Mouse (Mus musculus) thymus, postnatal 36 days (tissue): ENCODE data around the gene Ncoa1.
"Not testable (repeated sequence)": the region's sequence is repeated elsewhere in the genome, so short reads cannot be mapped to it uniquely, and the experiment has no call there.

Experiments used
- DNase-seq, 2 experiments: peaks; one replicate each; pipeline ENCODE4 v3.0.0; 2022; ENCODE audit warnings: mixed read lengths in 2 of 2

The Ncoa1 gene

DNA sequence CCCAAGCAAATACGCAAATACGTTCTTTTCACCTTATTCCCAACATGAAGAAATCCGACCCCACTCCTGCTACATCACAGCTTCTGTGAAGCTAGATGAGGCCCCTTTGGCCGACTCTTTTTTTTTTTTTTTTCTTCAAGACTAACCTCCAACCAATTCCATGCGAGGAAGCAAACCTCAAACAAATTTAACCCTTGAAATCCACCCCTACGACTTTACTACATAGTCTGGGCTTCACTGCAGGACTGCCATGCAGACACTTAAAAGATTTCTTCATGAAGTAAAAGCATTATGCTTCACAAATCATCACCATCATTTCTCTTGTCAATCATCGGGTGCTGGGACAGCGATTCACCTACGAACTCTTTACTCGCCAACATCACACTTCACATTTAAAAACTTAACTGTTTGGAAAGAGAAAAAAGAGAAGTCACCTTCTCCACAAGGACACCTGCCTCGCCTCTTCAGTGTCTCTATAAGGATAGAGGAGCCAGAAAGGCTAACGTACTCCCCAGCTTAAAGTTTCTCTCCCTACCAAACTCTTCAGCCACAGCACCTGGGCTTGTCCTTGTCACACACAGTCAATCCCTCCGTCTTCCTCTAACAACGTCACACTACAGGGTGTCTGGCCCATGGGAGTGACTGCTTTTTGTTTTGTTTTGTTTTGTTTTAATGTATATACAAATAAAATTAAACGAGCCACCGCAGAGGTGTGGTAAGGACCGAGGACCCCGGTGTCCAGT lies 1.6 kb downstream of the Ncoa1 start:
- no peak for DNase-seq

DNA sequence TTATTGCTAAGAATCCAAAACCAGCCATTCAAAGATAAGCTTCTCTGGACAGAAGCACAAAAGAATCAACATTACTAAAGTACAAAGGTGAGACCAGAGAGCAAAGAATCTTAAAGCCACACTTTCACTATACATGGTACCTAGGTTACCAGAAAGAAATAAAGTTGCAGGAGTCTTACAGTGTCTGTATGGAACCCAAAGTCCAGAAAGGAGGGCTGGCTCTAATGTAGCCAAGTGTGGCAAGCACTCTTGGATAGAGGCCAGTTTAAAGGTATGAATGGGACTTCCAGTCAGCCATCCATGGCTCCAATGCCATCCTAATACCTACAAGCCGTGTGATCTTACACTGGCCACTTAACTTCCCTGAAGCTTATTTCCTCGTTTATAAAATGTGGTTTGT lies 7.9 kb downstream of the Ncoa1 start:
- DNase-seq, result no peak

- no peak for DNase-seq
These were observed 13.3 kb downstream of the Ncoa1 start for GRCm38 (mm10) chr12:4463701-4464100.

DNA sequence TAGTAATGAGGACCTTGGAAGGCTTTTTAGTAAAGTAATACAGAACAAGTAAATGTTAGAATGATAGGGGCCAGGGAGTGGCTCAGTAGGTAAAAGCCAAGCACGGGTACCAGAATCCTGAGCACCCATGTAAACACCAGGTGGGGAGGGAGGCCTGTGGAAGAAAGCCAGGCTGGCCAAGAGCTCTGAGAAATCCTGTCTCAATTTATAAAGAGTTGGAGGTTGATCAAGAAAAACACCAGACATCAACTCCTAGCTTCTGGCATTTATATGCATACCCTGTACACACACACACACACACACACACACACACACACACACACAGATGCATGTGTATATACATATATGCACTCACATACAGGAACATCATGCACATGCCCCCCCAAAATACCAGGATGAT lies 14.6 kb downstream of the Ncoa1 start:
- DNase-seq, result no peak

DNA sequence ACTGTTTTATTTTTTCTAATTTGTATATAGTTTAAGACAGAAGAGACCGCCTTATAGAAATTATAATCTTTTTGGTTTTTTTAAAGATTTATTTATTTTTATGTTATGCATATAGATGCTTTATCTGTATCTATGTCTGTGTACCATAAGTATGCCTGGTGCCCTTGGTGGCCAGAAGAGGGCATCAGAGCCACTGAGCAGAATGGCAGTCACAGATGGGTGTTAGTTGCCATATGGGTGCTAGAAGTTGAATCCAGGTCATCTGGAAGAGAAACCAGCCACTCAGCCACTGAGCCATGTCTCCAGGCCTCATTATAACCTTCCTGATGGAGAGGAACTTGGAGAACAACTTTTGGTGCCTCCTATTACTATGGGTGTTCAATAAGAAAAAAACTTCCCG lies 16.0 kb downstream of the Ncoa1 start:
- DNase-seq, result no peak

- no peak for DNase-seq
These were observed 21.9 kb downstream of the Ncoa1 start for GRCm38 (mm10) chr12:4454956-4455565.

DNA sequence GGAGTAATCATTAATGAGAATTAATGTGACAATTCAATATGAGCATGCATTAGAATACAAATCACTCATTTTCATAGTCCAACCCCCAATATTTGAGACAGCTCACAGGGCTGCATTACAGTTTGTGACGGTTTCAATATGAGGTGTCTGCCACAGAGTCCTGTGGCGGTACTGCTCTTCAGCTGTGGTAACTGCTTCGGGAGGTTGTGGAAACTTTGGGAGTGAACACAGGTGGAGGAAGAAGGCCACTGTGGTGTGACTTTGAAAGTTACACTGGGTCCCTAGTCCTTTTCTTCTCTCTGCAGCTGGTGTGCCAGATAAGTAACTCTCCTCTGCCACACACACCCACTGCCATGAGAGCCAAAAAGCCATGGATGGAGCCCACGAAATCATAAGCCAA lies 22.7 kb downstream of the Ncoa1 start:
- DNase-seq, result peak; percentile 26 to 65

GRCm38 (mm10) chr12:4452233-4452632 lies 24.7 kb downstream of the Ncoa1 start:
- no peak for DNase-seq

GRCm38 (mm10) chr12:4450485-4450884 lies 26.5 kb downstream of the Ncoa1 start:
- not testable (repeated sequence) for DNase-seq

DNA sequence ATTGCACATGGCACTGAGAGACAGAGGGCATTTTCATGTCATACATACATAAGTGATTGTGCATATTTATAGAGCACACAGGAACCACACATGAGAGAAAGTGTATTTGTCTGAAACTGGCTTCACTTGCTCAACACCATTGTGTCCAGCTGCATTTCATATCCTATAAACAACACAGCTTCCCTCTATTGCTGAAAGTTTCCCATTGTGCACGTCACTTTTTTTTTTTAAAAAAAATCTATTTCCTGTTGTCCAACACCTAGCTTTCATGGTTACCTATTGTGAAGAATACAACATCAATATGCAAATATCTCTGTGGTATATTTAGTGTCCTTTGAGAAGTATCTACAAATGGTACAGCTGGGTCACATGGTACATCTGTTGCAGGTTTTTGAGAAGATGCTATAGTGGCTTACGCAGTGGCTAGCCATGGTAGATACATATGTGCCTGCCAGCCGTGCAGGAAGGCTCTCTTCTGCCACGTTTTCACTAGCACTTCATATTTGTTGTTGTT lies 28.8 kb downstream of the Ncoa1 start:
- no peak for DNase-seq

GRCm38 (mm10) chr12:4444946-4445345 lies 32.0 kb downstream of the Ncoa1 start:
- DNase-seq, result no peak

DNA sequence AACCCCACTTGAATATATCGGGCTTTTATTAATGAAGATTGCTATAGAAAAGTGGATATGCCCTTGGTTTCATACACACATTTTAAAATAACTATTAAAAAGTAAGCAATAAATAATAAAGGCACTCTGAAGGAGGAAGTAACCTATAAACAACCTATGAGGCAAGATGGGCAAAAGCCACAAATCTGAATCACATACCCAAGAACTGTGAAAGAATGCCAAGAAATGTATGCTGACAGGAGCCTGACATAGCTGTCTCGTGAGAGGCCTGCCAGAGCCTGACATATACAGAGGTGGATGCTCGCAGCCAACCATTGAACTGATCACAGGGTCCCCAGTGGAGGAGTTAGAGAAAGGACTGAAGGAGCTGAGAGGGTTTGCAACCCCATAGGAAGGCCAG lies 35.5 kb downstream of the Ncoa1 start:
- no peak for DNase-seq

DNA sequence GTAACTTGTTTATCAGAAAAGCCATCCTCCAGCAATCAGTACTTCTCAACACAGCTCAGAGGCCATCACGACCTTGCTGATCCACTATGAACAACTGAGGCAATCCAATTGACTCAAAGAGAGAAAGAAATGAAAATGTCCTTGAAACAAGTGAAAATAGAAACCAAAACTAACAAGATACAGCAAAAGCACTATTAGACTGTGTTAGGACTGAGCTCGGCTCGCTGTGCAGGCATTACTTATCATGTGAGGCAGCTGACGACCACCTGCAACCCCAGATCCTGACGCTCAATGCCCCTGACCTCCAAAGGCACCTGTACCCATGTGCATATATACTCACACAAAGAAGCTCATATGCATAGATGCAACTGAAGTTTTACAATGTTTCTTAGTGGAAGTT lies 40.8 kb downstream of the Ncoa1 start:
- peak; percentile 14 to 36 for DNase-seq

GRCm38 (mm10) chr12:4433549-4433948 lies 43.4 kb downstream of the Ncoa1 start:
- no peak for DNase-seq

GRCm38 (mm10) chr12:4431978-4432377 lies 45.0 kb downstream of the Ncoa1 start:
- DNase-seq, result no peak

DNA sequence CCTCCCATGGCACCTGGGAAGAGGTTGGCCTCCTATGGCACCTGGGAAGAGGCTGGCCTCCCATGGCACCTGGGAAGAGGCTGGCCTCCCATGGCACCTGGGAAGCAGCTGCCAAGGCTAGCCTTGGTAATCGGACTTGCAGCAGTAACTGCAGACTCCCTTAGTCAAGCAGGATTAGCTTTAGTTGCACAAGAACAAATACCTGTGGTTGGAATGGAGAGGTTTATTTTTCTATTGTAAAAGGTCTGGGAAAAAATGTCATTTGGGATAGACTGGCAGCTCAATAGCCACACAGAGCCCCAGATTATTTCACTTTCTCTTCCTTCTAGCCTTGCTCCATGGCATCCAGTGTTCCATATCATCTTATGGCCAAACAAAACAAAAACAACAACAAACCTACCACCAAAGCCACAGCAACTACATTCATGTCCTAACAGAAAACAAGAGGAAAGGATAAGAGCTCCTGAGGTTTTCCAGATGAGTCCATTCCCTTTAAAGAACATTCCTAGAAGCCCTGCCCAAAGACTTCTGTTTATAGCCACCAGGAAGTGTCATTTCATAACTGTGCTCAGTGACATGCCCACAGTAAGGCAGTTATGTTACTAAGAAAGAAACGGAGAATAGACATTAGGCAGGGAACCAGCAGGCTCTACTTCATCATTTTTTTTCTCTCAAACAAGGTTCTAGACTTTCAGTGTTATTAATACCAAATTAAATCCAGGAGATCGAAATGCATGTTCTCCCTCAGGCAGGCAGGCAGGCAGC lies 46.7 kb downstream of the Ncoa1 start:
- no peak for DNase-seq

GRCm38 (mm10) chr12:4418824-4419223 lies 58.2 kb downstream of the Ncoa1 start:
- DNase-seq, result no peak

- no peak for DNase-seq
These were observed 59.2 kb downstream of the Ncoa1 start for GRCm38 (mm10) chr12:4417626-4418263.

DNA sequence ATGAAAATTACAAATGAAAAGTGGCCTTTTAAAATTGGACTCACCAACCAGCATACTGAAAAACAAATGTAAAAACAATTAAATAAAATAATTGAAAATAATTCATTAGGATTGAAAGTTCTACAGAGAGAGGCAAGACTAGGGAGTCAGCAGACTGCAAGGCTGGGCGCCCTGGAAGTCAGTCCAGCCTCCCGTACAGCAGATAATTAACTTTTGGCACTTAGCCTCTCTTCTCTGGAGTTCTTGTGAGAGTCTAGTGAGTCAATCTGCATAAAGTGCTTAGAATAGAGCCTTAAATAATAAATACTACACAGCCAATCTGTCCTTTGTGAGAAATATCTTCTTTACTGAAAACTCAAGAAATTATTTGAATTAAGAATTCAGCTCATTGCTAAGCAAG lies 69.9 kb downstream of the Ncoa1 start:
- no peak for DNase-seq

- no peak for DNase-seq
These were observed 70.8 kb downstream of the Ncoa1 start for GRCm38 (mm10) chr12:4406155-4406554.

DNA sequence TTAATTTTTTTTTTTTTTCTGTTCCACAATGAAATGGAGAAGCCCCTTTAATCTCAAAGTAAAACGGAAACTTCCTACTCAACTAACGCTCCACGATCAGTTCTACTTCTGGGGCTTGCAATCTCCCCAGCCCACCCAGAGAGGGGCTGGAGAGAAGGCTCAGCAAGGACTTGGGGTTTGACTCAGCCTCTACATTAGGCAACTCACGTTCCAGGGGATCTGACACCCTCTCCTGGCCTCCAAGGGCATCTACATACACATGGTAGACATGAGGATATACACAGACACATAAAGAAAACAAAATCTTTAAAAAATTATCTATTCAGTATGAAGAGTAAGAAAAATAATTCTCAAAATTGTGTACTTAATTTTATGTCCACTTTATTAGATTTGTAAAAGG lies 73.8 kb downstream of the Ncoa1 start:
- DNase-seq, result no peak

DNA sequence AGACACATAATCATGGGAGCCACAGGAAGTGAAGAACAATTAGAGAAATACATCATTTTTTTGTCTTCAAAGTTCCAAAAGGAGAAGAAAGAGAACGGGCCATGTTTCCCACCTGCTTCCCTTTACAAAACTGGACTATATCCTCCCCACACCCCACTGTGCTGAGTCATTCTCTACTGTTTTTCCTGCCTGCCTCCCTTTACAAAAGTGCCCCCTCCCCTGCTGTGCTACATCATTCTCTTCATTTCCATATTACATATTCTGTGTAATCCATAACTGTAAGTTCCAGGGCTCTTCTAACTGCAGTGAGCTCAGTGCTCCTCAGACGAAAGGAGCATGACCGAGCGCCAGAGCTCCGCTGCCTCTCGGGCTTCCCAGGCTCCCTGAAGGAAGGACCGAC lies 80.8 kb downstream of the Ncoa1 start:
- no peak for DNase-seq

- DNase-seq, result no peak
These were observed 84.4 kb downstream of the Ncoa1 start for GRCm38 (mm10) chr12:4392590-4392989.
